Mouse (Mus musculus) olfactory bulb, adult 2 months (tissue): ENCODE results near the gene Cblb.

ENCODE experiments used
- CTCF ChIP-seq: fragments of 200-500 bp; IDR thresholded peaks from 2 replicates; pipeline ENCODE4 v1.5.1; 2012; ENCODE audit warnings: low read depth, mild to moderate bottlenecking, low read length, moderate library complexity; ENCODE audit not compliant: insufficient read depth
- POLR2A ChIP-seq: fragments of 200-500 bp; IDR thresholded peaks from 2 replicates; pipeline ENCODE4 v1.6.1; 2012; ENCODE audit warnings: mild to moderate bottlenecking, low read depth, low read length, moderate library complexity; ENCODE audit not compliant: insufficient read depth

DNA sequence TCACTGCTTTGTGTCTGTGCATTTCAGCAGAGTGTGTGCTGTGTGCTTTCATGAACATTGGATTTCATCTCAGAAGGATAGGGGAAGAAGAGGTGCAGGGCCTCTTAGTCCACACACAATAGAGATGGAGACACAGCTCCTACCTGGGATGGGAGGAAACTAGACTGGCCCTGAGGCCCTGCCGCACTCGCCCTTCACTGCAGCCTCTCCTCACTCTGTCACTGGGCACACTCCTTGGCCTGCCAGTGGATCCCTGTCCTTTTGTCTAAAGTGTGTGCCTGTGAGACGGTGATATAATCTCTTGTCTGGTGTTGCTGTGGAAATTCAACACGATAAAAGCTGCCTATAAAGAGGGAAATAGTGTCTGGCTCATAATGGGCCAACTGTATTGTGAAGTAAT lies 88.0 kb downstream of the Cblb start:
- no peak for TF ChIP-seq CTCF
- TF ChIP-seq POLR2A: no peak
